Mouse (Mus musculus) thymus, adult 2 months (tissue): ENCODE data around the gene Gm37240. TPM values are rescaled to one million over a fixed set of nuclear protein-coding genes. Genes with fewer than 3 reads are reported as not detected.

Source experiments
- DNase-seq: peaks from one replicate; pipeline ENCODE4 v3.0.0; 2021
- H3K27ac ChIP-seq: fragments of 200-500 bp; 2 replicates; pipeline ENCODE4 v1.5.1; 2012; ENCODE audit warnings: low read length, control low read depth; ENCODE audit not compliant: control insufficient read depth, insufficient read depth
- H3K27me3 ChIP-seq: fragments of 200-500 bp; 2 replicates; pipeline ENCODE4 v1.6.1; 2012; ENCODE audit warnings: mild to moderate bottlenecking, low read length, moderate library complexity, mixed read lengths; ENCODE audit not compliant: control insufficient read depth, insufficient read depth
- H3K36me3 ChIP-seq: fragments of 200-500 bp; 2 replicates; pipeline ENCODE4 v1.6.1; 2012; ENCODE audit warnings: mild to moderate bottlenecking, low read length, moderate library complexity; ENCODE audit not compliant: control insufficient read depth, insufficient read depth
- H3K4me1 ChIP-seq: fragments of 200-500 bp; replicated peaks from 2 replicates; pipeline ENCODE4 v1.6.1; 2012; ENCODE audit warnings: low read length; ENCODE audit not compliant: control insufficient read depth, insufficient read depth
- H3K4me3 ChIP-seq: fragments of 200-500 bp; 2 replicates; pipeline ENCODE4 v1.5.1; 2012; ENCODE audit warnings: mild to moderate bottlenecking, low read length, control low read depth, moderate library complexity; ENCODE audit not compliant: control insufficient read depth, insufficient read depth
- CTCF ChIP-seq: fragments of 200-500 bp; IDR thresholded peaks from 2 replicates; pipeline ENCODE4 v1.5.1; 2012; ENCODE audit warnings: mild to moderate bottlenecking, control low read depth, low read length, moderate library complexity, borderline replicate concordance; ENCODE audit not compliant: control insufficient read depth, poor library complexity, insufficient read depth; ENCODE audit errors: extremely low read depth
- POLR2A ChIP-seq: fragments of 200-500 bp; IDR thresholded peaks from 2 replicates; pipeline ENCODE4 v1.6.1; 2012; ENCODE audit warnings: mild to moderate bottlenecking, low read length, control low read depth, moderate library complexity; ENCODE audit not compliant: control insufficient read depth, poor library complexity, insufficient read depth; ENCODE audit errors: extremely low read depth
- WGBS: fragments of 180-500 bp; shearing (Covaris S2); methylation state at CpG from one replicate; pipeline ENCODE4 v1.1.7; 2018; 5-methylcytosine and 5-hydroxymethylcytosine counted together
- polyA plus RNA-seq: library from polyadenylated mRNA; depleted of rRNA; stranded (reverse); fragments of >200 nt; gene quantifications from 2 replicates; pipeline ENCODE4 v1.2.3, GENCODE M21; 2012

Gene Gm37240
- polyA plus RNA-seq, 1 experiment, result 7.0 TPM

DNA sequence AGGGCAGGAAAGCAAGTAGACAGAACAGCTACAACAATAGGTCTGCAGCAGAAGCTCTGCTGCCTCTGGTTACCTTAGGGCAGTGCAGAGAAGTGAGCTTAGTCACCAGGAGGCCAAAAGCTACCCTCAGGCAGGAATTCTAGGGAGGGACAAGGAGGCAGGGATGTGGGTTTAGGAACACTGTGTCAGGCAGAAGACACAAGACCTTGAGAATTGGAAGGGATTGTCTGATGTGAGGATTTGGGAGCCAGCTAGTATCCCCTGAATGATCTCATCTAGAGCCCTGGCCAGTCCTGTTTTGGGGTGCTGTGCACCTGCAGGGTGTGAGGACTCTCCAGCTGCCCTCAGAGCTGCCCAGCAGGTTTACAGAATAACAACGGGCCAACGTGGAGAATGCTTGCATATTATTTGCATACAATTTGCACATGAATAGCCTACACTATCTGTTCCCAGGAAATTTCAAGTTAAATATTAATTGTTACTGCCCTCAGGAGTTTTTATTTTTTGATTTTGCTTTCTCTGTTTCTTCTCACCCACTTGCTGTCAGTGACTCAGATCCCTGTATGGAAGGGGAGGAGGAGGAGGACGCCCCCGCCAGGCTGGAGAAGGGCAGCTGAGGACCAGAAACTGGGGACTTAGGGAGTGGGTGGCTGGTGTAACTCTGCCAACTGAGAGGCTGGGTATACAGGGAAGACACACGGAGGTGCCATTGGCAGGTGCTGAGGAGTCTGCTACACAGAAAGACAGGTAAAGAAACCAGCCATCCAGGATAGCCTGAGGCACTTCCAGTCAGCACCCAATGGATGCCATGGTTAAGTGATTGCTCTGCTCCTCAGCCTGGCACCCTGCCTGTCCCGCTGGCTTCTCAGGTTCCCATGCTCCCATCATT lies 862.3 kb downstream of the Gm37240 start:
- DNase-seq, result no peak
- H3K36me3 ChIP-seq, result no peaks in the 10 kb centered on the region
- no peak overlapping the region for H3K4me3 ChIP-seq
- H3K27ac ChIP-seq, result no peak overlapping the region
- no peaks in the 10 kb centered on the region for H3K4me1 ChIP-seq
- WGBS, result 87% methylated on average over 6 of the region's 6 CpGs
- H3K27me3 ChIP-seq, result no peaks in the 10 kb centered on the region
- TF ChIP-seq CTCF (no peak), POLR2A (no peak)

DNA sequence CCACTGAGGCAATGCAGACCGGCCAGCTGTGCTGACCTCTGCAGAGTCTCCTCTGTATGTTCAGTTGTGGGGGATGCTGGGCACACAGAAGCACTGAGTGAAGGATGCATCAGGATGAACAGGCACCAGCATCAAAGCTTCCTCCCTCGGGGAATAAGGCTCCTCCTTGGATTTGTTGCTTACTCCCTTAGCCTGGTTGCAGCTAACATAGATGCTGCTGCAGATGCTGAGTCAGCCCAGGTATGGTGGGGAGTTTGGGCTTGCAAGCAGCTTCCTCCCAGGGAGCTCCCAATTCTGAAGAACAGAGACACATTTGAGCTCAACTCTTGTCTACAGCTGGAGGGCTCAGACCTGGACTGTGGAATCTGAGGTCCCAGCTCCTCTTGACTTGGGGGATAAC lies 863.1 kb downstream of the Gm37240 start:
- H3K36me3 ChIP-seq, result no peaks in the 10 kb centered on the region
- DNase-seq, result no peak
- no peaks in the 10 kb centered on the region for H3K27me3 ChIP-seq
- TF ChIP-seq POLR2A (no peak), CTCF (no peak)
- 63% methylated on average over 2 of the region's 2 CpGs for WGBS
- H3K4me3 ChIP-seq, result no peak overlapping the region
- H3K4me1 ChIP-seq, result no peaks in the 10 kb centered on the region
- no peak overlapping the region for H3K27ac ChIP-seq

DNA sequence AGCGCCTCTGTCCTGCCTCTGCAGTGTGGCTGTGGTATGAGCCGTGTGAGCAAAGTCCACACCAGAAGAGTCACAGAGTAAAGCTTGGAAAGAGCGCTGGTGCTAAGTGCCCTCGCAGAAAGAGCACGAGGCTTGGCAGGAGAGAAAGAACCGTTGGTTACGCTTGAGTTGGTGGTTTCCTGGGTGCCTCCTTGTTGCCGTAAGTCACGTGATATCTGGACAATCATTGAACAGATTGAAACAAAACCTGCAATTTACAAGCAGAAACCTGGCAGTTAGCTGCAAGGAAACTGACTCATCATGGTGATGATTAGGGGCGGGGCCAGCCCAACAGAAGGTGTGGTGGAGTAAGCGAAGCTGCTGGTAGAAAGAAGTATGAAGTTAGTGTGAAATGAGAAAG lies 864.5 kb downstream of the Gm37240 start:
- DNase-seq, result no peak
- no peak overlapping the region for H3K4me3 ChIP-seq
- no peak overlapping the region for H3K27ac ChIP-seq
- H3K4me1 ChIP-seq, result no peaks in the 10 kb centered on the region
- no peaks in the 10 kb centered on the region for H3K27me3 ChIP-seq
- 38% methylated on average over 11 of the region's 11 CpGs for WGBS
- TF ChIP-seq CTCF, result no peak
- no peak for TF ChIP-seq POLR2A
- no peaks in the 10 kb centered on the region for H3K36me3 ChIP-seq

DNA sequence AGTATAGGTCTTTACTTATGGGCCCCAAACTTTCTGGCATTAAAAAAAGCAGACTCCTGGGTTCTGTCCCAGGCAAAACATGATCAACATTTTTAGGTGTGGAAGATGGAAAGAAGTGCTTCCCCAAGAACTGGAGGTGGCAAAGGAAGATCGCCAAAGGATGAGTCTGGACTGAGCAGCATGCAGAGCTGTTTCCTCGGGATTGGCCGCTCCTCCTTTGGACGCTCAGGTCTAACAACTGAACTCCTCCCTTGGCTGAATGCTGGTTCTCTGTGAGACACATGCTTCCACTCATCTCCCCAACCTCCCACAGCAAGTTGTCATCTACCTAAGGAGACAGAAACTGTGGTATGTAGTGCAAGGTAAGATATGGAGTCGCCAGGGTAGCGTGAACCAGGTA lies 865.5 kb downstream of the Gm37240 start:
- H3K4me1 ChIP-seq, result no peaks in the 10 kb centered on the region
- TF ChIP-seq CTCF, result no peak
- no peak for TF ChIP-seq POLR2A
- no peak overlapping the region for H3K4me3 ChIP-seq
- H3K27me3 ChIP-seq, result no peaks in the 10 kb centered on the region
- no peaks in the 10 kb centered on the region for H3K36me3 ChIP-seq
- no peak overlapping the region for H3K27ac ChIP-seq
- WGBS, result 98% methylated on average over 6 of the region's 6 CpGs
- no peak for DNase-seq

DNA sequence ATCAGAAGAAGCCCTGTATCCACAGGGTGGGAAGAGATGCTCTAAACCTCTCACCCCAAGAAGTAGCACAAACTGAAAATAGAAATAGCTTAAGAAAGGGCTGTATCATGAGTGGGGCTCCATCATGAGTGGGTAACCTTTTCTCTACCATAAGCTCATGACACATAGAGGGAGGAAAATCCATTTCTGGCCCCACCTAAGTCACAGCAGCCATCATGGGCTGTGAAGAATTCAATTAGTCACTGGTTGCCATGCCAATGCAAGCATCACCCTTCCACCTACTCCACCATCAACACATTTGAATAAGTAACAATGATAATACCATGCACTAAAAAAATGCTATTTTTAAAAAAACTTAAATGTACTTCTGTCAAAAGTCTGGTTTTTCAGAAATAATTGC lies 867.2 kb downstream of the Gm37240 start:
- DNase-seq, result no peak
- Histone ChIP-seq H3K27ac (no peak overlapping the region), H3K4me1 (no peaks in the 10 kb centered on the region), H3K27me3 (no peaks in the 10 kb centered on the region), H3K4me3 (no peak overlapping the region), H3K36me3 (no peaks in the 10 kb centered on the region)
- TF ChIP-seq POLR2A (no peak), CTCF (no peak)

DNA sequence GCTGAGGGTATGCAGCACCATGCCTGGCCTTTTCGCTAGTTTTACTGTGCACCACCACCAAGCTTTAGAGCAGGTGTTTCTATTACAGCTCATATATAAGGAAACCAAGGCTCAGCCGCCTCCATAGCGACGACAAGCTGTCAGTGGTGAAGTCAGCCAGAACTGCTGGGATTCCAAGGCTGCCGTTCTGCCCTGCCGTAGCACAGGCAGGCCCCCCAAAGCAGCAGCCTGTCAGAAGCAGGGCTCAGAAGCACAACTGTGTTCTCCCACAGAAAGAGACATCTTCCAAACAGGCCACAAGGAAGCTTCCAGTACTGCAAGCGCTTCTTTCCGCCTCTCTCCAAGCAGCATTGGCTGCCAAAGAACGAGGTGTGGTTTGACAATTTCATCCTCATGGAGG lies 871.7 kb downstream of the Gm37240 start:
- 91% methylated on average over 9 of the region's 9 CpGs for WGBS
- no peak for DNase-seq
- Histone ChIP-seq H3K4me3 (no peak overlapping the region), H3K27me3 (no peaks in the 10 kb centered on the region), H3K4me1 (no peaks in the 10 kb centered on the region), H3K36me3 (no peaks in the 10 kb centered on the region), H3K27ac (no peak overlapping the region)
- TF ChIP-seq POLR2A (no peak), CTCF (no peak)

DNA sequence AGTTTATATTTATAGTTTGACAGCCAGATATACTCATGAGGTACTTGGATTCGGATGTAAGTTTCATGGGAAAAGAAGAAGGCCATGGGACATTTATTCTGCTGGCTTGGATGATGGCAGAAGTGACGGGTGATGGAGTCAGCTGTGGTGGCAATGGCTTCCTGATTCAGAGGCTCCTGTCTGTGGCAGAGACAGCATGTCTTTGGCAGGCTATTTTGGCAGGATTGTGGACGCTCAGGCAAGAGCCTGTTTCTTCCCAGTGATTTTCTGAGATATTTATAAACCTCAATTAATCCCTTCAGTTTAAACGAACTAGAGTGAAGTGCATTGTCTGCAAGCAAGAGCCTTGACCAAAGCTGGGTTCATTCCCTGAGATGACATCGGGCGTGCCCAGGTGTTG lies 874.4 kb downstream of the Gm37240 start:
- TF ChIP-seq CTCF (no peak), POLR2A (no peak)
- no peak overlapping the region for H3K4me3 ChIP-seq
- H3K27ac ChIP-seq, result no peak overlapping the region
- no peaks in the 10 kb centered on the region for H3K4me1 ChIP-seq
- no peaks in the 10 kb centered on the region for H3K36me3 ChIP-seq
- H3K27me3 ChIP-seq, result no peaks in the 10 kb centered on the region
- 91% methylated on average over 6 of the region's 6 CpGs for WGBS
- no peak for DNase-seq

DNA sequence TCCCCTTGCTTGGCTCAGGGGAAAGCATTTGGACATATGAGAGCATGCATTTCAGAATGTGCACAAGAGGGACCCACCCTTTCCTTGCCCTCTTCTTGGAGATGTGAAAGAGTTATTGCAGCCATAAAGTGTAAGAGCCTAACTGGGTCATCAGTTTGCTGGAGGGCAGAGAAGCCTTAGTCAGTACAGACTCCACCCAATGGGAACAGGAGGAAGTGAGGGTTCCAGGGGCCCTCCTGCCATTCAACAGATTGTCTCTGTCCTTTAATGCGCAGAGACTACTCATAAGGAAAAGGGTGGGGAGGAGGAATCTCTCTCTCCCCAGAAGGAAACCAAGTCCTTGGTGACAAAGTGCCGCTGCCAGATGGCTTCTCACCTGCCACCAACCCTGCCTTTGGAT lies 882.1 kb downstream of the Gm37240 start:
- H3K4me3 ChIP-seq, result no peak overlapping the region
- no peaks in the 10 kb centered on the region for H3K36me3 ChIP-seq
- H3K27me3 ChIP-seq, result no peaks in the 10 kb centered on the region
- no peak overlapping the region for H3K27ac ChIP-seq
- no peaks in the 10 kb centered on the region for H3K4me1 ChIP-seq
- 100% methylated on average over 2 of the region's 2 CpGs for WGBS
- no peak for TF ChIP-seq CTCF
- TF ChIP-seq POLR2A, result no peak
- DNase-seq, result no peak
